Mouse (Mus musculus) stomach, embryonic 16.5 days (tissue): ENCODE measurements at regions not wholly inside any gene's neighbourhood (a gene's known extent, or its start where the extent isn't known, plus 50 kb on each side); places are given as distances from the start of the nearest gene placed in this dataset.

Experiments
- ATAC-seq: fragments of 200-750 bp; cut with Nextera tagmentation; 2 replicates; pipeline ENCODE4 v1.8.0; 2017; ENCODE audit warnings: moderate number of reproducible peaks, moderate TSS enrichment; ENCODE audit not compliant: insufficient read depth, low FRiP score
- H3K27ac ChIP-seq: fragments of 300-500 bp; sonication (generic); 2 replicates; pipeline ENCODE4 v1.5.1; 2014; ENCODE audit warnings: low read length
- H3K27me3 ChIP-seq: fragments of 300-500 bp; sonication (generic); 2 replicates; pipeline ENCODE4 v1.6.1; 2014; ENCODE audit warnings: low read length, control low read depth, mixed read lengths; ENCODE audit not compliant: control insufficient read depth, insufficient read depth
- H3K36me3 ChIP-seq: fragments of 300-500 bp; sonication (generic); 2 replicates; pipeline ENCODE4 v1.6.1; 2014; ENCODE audit warnings: low read length; ENCODE audit not compliant: control insufficient read depth, insufficient read depth
- H3K4me1 ChIP-seq: fragments of 300-500 bp; sonication (generic); 2 replicates; pipeline ENCODE4 v1.6.1; 2014; ENCODE audit warnings: low read length, control low read depth, mixed read lengths; ENCODE audit not compliant: control insufficient read depth, insufficient read depth
- H3K4me2 ChIP-seq: fragments of 300-500 bp; sonication (generic); 2 replicates; pipeline ENCODE4 v1.6.1; 2014; ENCODE audit warnings: low read depth, low read length, mixed read lengths
- H3K4me3 ChIP-seq: fragments of 300-500 bp; sonication (generic); replicated peaks from 2 replicates; pipeline ENCODE4 v1.5.1; 2014; ENCODE audit warnings: mild to moderate bottlenecking, low read length
- H3K9ac ChIP-seq: fragments of 300-500 bp; sonication (generic); 2 replicates; pipeline ENCODE4 v1.6.1; 2014; ENCODE audit warnings: low read length
- H3K9me3 ChIP-seq: fragments of 300-500 bp; sonication (generic); replicated peaks from 2 replicates; pipeline ENCODE4 v1.6.1; 2016; ENCODE audit warnings: low read length, control low read depth; ENCODE audit not compliant: control insufficient read depth
- WGBS: fragments of 180-500 bp; shearing (Covaris S2); extraction: QIAGEN DNeasy Blood & Tissue Kit; methylation state at CpG from one replicate; pipeline ENCODE4 v1.1.7; 2014; 5-methylcytosine and 5-hydroxymethylcytosine counted together

GRCm38 (mm10) chr6:4417247-4417709, 87.3 kb upstream of the Col1a2 start:
- Histone ChIP-seq H3K4me2 (peak overlapping the region; percentile 44), H3K9me3 (no peaks in the 10 kb centered on the region), H3K4me1 (peaks cover 8% of the 10 kb centered on the region), H3K36me3 (no peaks in the 10 kb centered on the region), H3K9ac (peak overlapping the region; percentile 60), H3K27me3 (no peaks in the 10 kb centered on the region), H3K4me3 (peak overlapping the region; percentile 32), H3K27ac (peak overlapping the region; percentile 81)
- WGBS, result 18% methylated on average over 6 of the region's 6 CpGs
- ATAC-seq, result peak; percentile 71; the same call in 1 of the 2 replicates

GRCm38 (mm10) chr6:4418376-4418775, 86.2 kb upstream of the Col1a2 start:
- Histone ChIP-seq H3K27me3 (no peaks in the 10 kb centered on the region), H3K9me3 (no peaks in the 10 kb centered on the region), H3K4me3 (no peak overlapping the region), H3K4me1 (peaks cover 8% of the 10 kb centered on the region), H3K4me2 (peak overlapping the region; percentile 29; the same call in 1 of the 2 replicates), H3K9ac (no peak overlapping the region), H3K36me3 (no peaks in the 10 kb centered on the region), H3K27ac (peak overlapping the region; percentile 69)
- ATAC-seq, result no peak
- 53% methylated on average over 10 of the region's 10 CpGs for WGBS

GRCm38 (mm10) chr6:4418941-4419351, 85.7 kb upstream of the Col1a2 start:
- H3K9ac ChIP-seq, result 0 out of 2 replicates have a peak overlapping the region, but pooled peaks have one; percentile 9
- peaks cover 8% of the 10 kb centered on the region for H3K4me1 ChIP-seq
- no peaks in the 10 kb centered on the region for H3K36me3 ChIP-seq
- H3K4me2 ChIP-seq, result 0 out of 2 replicates have a peak overlapping the region, but pooled peaks have one; percentile 29
- no peaks in the 10 kb centered on the region for H3K27me3 ChIP-seq
- 44% methylated on average over 5 of the region's 5 CpGs for WGBS
- peak overlapping the region; percentile 74 for H3K27ac ChIP-seq
- ATAC-seq, result peak; percentile 73
- no peaks in the 10 kb centered on the region for H3K9me3 ChIP-seq
- H3K4me3 ChIP-seq, result no peak overlapping the region

GRCm38 (mm10) chr6:4421466-4421865, 83.1 kb upstream of the Col1a2 start:
- Histone ChIP-seq H3K36me3 (no peaks in the 10 kb centered on the region), H3K9me3 (no peaks in the 10 kb centered on the region), H3K27ac (no peak overlapping the region), H3K9ac (no peak overlapping the region), H3K4me2 (no peak overlapping the region), H3K27me3 (no peaks in the 10 kb centered on the region), H3K4me3 (no peak overlapping the region), H3K4me1 (peaks cover 8% of the 10 kb centered on the region)
- 74% methylated on average over 7 of the region's 7 CpGs for WGBS
- no peak for ATAC-seq

GRCm38 (mm10) chr6:4427122-4427521, 77.5 kb upstream of the Col1a2 start:
- no peak overlapping the region for H3K9ac ChIP-seq
- no peaks in the 10 kb centered on the region for H3K9me3 ChIP-seq
- no peak overlapping the region for H3K4me3 ChIP-seq
- no peak overlapping the region for H3K27ac ChIP-seq
- no peaks in the 10 kb centered on the region for H3K4me1 ChIP-seq
- no peak overlapping the region for H3K4me2 ChIP-seq
- WGBS, result 88% methylated on average over 4 of the region's 4 CpGs
- no peaks in the 10 kb centered on the region for H3K36me3 ChIP-seq
- no peaks in the 10 kb centered on the region for H3K27me3 ChIP-seq
- ATAC-seq, result no peak

- 41% methylated on average over 1 of the region's 1 CpGs for WGBS
- Histone ChIP-seq H3K4me1 (no peaks in the 10 kb centered on the region), H3K9ac (no peak overlapping the region), H3K27ac (no peak overlapping the region; the same call in 1 of the 2 replicates), H3K36me3 (no peaks in the 10 kb centered on the region), H3K27me3 (no peaks in the 10 kb centered on the region), H3K4me3 (no peak overlapping the region), H3K4me2 (no peak overlapping the region), H3K9me3 (no peaks in the 10 kb centered on the region)
- ATAC-seq, result no peak
Measured at GRCm38 (mm10) chr6:4430704-4431310, 73.8 kb upstream of the Col1a2 start.

GRCm38 (mm10) chr6:4432192-4432591, 72.4 kb upstream of the Col1a2 start:
- WGBS, result 84% methylated on average over 8 of the region's 8 CpGs
- Histone ChIP-seq H3K9ac (no peak overlapping the region), H3K36me3 (no peaks in the 10 kb centered on the region), H3K9me3 (no peaks in the 10 kb centered on the region), H3K27ac (no peak overlapping the region), H3K4me2 (no peak overlapping the region), H3K4me3 (no peak overlapping the region), H3K4me1 (no peaks in the 10 kb centered on the region), H3K27me3 (no peaks in the 10 kb centered on the region)
- ATAC-seq, result no peak

GRCm38 (mm10) chr6:4436439-4436838, 68.2 kb upstream of the Col1a2 start:
- Histone ChIP-seq H3K4me1 (no peaks in the 10 kb centered on the region), H3K4me2 (no peak overlapping the region), H3K27me3 (no peaks in the 10 kb centered on the region), H3K36me3 (no peaks in the 10 kb centered on the region), H3K27ac (no peak overlapping the region), H3K9me3 (no peaks in the 10 kb centered on the region), H3K9ac (no peak overlapping the region), H3K4me3 (no peak overlapping the region)
- no peak for ATAC-seq
- 47% methylated on average over 4 of the region's 4 CpGs for WGBS

- Histone ChIP-seq H3K4me3 (no peak overlapping the region), H3K27ac (0 out of 2 replicates have a peak overlapping the region, but pooled peaks have one; percentile 7), H3K27me3 (no peaks in the 10 kb centered on the region), H3K4me1 (no peaks in the 10 kb centered on the region), H3K36me3 (no peaks in the 10 kb centered on the region), H3K9ac (no peak overlapping the region), H3K4me2 (no peak overlapping the region), H3K9me3 (no peaks in the 10 kb centered on the region)
- 70% methylated on average over 1 of the region's 1 CpGs for WGBS
- ATAC-seq, result no peak
Measured at GRCm38 (mm10) chr6:4436874-4437273, 67.7 kb upstream of the Col1a2 start.
